Mouse (Mus musculus) CH12.LX (cell line): ENCODE measurements at regions not wholly inside any gene's neighbourhood (a gene's known extent, or its start where the extent isn't known, plus 50 kb on each side); places are given as distances from the start of the nearest gene placed in this dataset.

Source experiments
- CTCF ChIP-seq, 2 experiments: IDR thresholded peaks in 1 of 2; conservative IDR thresholded peaks in 1 of 2; 2 replicates each; pipeline ENCODE4 v1.5.1; 2011 to 2012; ENCODE audit warnings: low read depth in 2 of 2, low read length in 2 of 2, improper control_type of control experiment in 1 of 2, inconsistent platforms in 1 of 2, mild to moderate bottlenecking in 1 of 2, moderate library complexity in 1 of 2
- EP300 ChIP-seq: IDR thresholded peaks from 2 replicates; pipeline ENCODE4 v1.6.1; 2011; ENCODE audit warnings: low read length, improper control_type of control experiment
- HCFC1 ChIP-seq: IDR thresholded peaks from 2 replicates; pipeline ENCODE4 v1.6.1; 2012; ENCODE audit warnings: low read depth, mild to moderate bottlenecking, inconsistent platforms, low read length, improper control_type of control experiment
- MAX ChIP-seq: IDR thresholded peaks from 2 replicates; pipeline ENCODE4 v1.6.1; 2011; ENCODE audit warnings: low read length, improper control_type of control experiment
- POLR2A ChIP-seq: IDR thresholded peaks from 2 replicates; pipeline ENCODE4 v1.6.1; 2011; ENCODE audit warnings: low read depth, mild to moderate bottlenecking, improper control_type of control experiment, low read length
- RAD21 ChIP-seq: IDR thresholded peaks from 2 replicates; pipeline ENCODE4 v1.6.1; 2011; ENCODE audit warnings: low read depth, mild to moderate bottlenecking, low read length, improper control_type of control experiment, moderate library complexity
- RCOR1 ChIP-seq: conservative IDR thresholded peaks from 2 replicates; pipeline ENCODE4 v1.6.1; 2012; ENCODE audit warnings: low read depth, mild to moderate bottlenecking, inconsistent platforms, low read length, improper control_type of control experiment
- SIN3A ChIP-seq: IDR thresholded peaks from 2 replicates; pipeline ENCODE4 v1.6.1; 2012; ENCODE audit warnings: low read length, improper control_type of control experiment, inconsistent platforms
- UBTF ChIP-seq: IDR thresholded peaks from 2 replicates; pipeline ENCODE4 v1.6.1; 2012; ENCODE audit warnings: low read depth, mild to moderate bottlenecking, inconsistent platforms, low read length, improper control_type of control experiment, moderate library complexity
- USF1 ChIP-seq: IDR thresholded peaks from 2 replicates; pipeline ENCODE4 v1.6.1; 2014; ENCODE audit warnings: low read depth, mild to moderate bottlenecking, inconsistent platforms, low read length, improper control_type of control experiment
- USF2 ChIP-seq: conservative IDR thresholded peaks from 2 replicates; pipeline ENCODE4 v1.6.1; 2011; ENCODE audit warnings: low read depth, low read length, improper control_type of control experiment
- ZNF384 ChIP-seq: IDR thresholded peaks from 2 replicates; pipeline ENCODE4 v1.6.1; 2012; ENCODE audit warnings: low read depth, low read length, improper control_type of control experiment, inconsistent platforms

DNA sequence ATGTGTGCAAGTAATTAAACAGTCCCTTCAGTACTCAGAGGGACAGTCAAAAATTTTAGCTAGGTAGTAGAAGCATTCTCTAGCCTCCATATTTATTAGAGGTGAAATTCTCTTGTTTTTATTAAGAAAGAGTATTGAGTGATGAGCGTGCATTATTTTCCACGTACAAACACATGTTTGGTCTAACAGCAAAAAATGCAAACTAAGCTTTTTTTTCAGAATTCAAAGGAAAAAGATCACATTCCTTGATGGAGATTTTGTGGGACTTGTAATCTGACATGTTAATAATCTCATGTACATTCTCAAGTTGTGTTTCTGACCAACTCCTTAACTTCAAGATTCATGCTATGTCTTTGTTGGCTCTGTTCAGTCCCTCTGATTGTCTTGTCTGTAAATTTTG lies 939.2 kb downstream of the 4930444P10Rik start:
- no peak for TF ChIP-seq RAD21
- TF ChIP-seq HCFC1, result no peak
- no peak for TF ChIP-seq EP300
- no peak for TF ChIP-seq POLR2A
- TF ChIP-seq SIN3A, result no peak
- no peak for TF ChIP-seq MAX
- no peak for TF ChIP-seq USF1
- no peak for TF ChIP-seq USF2
- no peak for TF ChIP-seq ZNF384
- no peak for TF ChIP-seq CTCF (conservative IDR thresholded peaks at IDR 0.05 in 1 of 2, IDR thresholded peaks at IDR 0.05 in 1 of 2; ENCODE audit: low read depth in 2 of 2, low read length in 2 of 2)
- TF ChIP-seq UBTF, result no peak
- TF ChIP-seq RCOR1, result no peak
